Mouse (Mus musculus): ENCODE measurements around the gene Tgtp2. TPM values are rescaled to one million over a fixed set of nuclear protein-coding genes. Genes with fewer than 3 reads are reported as not detected.

Tgtp2 gene
- polyA plus RNA-seq, 1 experiment from 2014 or later, result not detected

- peaks cover 8% of the 10 kb centered on the region for H3K4me1 ChIP-seq (replicated peaks)
Observed at GRCm38 (mm10) chr11:49092053-49092586, 28.1 kb upstream of the Tgtp2 start.

GRCm38 (mm10) chr11:49091171-49091570 lies 27.2 kb upstream of the Tgtp2 start:
- Histone ChIP-seq H3K36me3 (no peaks in the 10 kb centered on the region), H3K27me3 (ENCODE audit: insufficient read depth, poor library complexity, severe bottlenecking) (no peaks in the 10 kb centered on the region), H3K4me1 (replicated peaks) (peaks cover 8% of the 10 kb centered on the region), H3K27ac (no peak overlapping the region), H3K9me3 (no peaks in the 10 kb centered on the region), H3K4me3 (no peak overlapping the region)
- DNase-seq (ENCODE audit: low spot score), result no peak
- WGBS, result 83% methylated on average over 4 of the region's 4 CpGs

More at GRCm38 (mm10) chr11:49092053-49092586, 28.1 kb upstream of the Tgtp2 start:
- 95% methylated on average over 1 of the region's 1 CpGs for WGBS
- Histone ChIP-seq H3K4me3 (no peak overlapping the region), H3K27me3 (ENCODE audit: insufficient read depth, poor library complexity, severe bottlenecking) (no peaks in the 10 kb centered on the region), H3K9me3 (no peaks in the 10 kb centered on the region), H3K36me3 (no peaks in the 10 kb centered on the region), H3K27ac (no peak overlapping the region)
- DNase-seq (ENCODE audit: low spot score), result no peak

GRCm38 (mm10) chr11:49090551-49090950 lies 26.5 kb upstream of the Tgtp2 start:
- no peaks in the 10 kb centered on the region for H3K9me3 ChIP-seq
- H3K4me1 ChIP-seq (replicated peaks), result peaks cover 8% of the 10 kb centered on the region
- 94% methylated on average over 5 of the region's 5 CpGs for WGBS
- no peak overlapping the region for H3K4me3 ChIP-seq
- no peak for DNase-seq (ENCODE audit: low spot score)
- H3K27ac ChIP-seq, result no peak overlapping the region
- no peaks in the 10 kb centered on the region for H3K36me3 ChIP-seq
- H3K27me3 ChIP-seq (ENCODE audit: insufficient read depth, poor library complexity, severe bottlenecking), result no peaks in the 10 kb centered on the region

- Histone ChIP-seq H3K36me3 (no peaks in the 10 kb centered on the region), H3K4me1 (replicated peaks) (peaks cover 8% of the 10 kb centered on the region), H3K9me3 (no peaks in the 10 kb centered on the region), H3K27me3 (ENCODE audit: insufficient read depth, poor library complexity, severe bottlenecking) (no peaks in the 10 kb centered on the region), H3K4me3 (no peak overlapping the region), H3K27ac (no peak overlapping the region)
- DNase-seq (ENCODE audit: low spot score), result no peak
- 92% methylated on average over 3 of the region's 3 CpGs for WGBS
Observed at GRCm38 (mm10) chr11:49089735-49090507, 25.9 kb upstream of the Tgtp2 start.

- 84% methylated on average over 5 of the region's 5 CpGs for WGBS
- DNase-seq (ENCODE audit: low spot score), result no peak
- no peaks in the 10 kb centered on the region for H3K9me3 ChIP-seq
- no peak overlapping the region for H3K4me3 ChIP-seq
- peaks cover 8% of the 10 kb centered on the region for H3K4me1 ChIP-seq (replicated peaks)
- H3K36me3 ChIP-seq, result no peaks in the 10 kb centered on the region
- no peak overlapping the region for H3K27ac ChIP-seq
- H3K27me3 ChIP-seq (ENCODE audit: insufficient read depth, poor library complexity, severe bottlenecking), result no peaks in the 10 kb centered on the region
Observed at GRCm38 (mm10) chr11:49088990-49089652, 25.1 kb upstream of the Tgtp2 start.

- H3K27me3 ChIP-seq (ENCODE audit: insufficient read depth, poor library complexity, severe bottlenecking), result no peaks in the 10 kb centered on the region
- H3K4me1 ChIP-seq (replicated peaks), result peaks cover 8% of the 10 kb centered on the region
- peak; percentile 19 for DNase-seq (ENCODE audit: low spot score)
- 40% methylated on average over 22 of the region's 22 CpGs for WGBS
- H3K9me3 ChIP-seq, result no peaks in the 10 kb centered on the region
- H3K36me3 ChIP-seq, result no peaks in the 10 kb centered on the region
- no peak overlapping the region for H3K4me3 ChIP-seq
- H3K27ac ChIP-seq, result no peak overlapping the region
Observed at GRCm38 (mm10) chr11:49087830-49088616, 24.0 kb upstream of the Tgtp2 start.

GRCm38 (mm10) chr11:49086858-49087361 lies 22.9 kb upstream of the Tgtp2 start:
- DNase-seq (ENCODE audit: low spot score), result no peak
- WGBS, result 86% methylated on average over 6 of the region's 6 CpGs
- no peaks in the 10 kb centered on the region for H3K9me3 ChIP-seq
- no peaks in the 10 kb centered on the region for H3K27me3 ChIP-seq (ENCODE audit: insufficient read depth, poor library complexity, severe bottlenecking)
- no peak overlapping the region for H3K27ac ChIP-seq
- no peak overlapping the region for H3K4me3 ChIP-seq
- H3K4me1 ChIP-seq (replicated peaks), result peaks cover 8% of the 10 kb centered on the region
- no peaks in the 10 kb centered on the region for H3K36me3 ChIP-seq

- Histone ChIP-seq H3K27ac (no peak overlapping the region), H3K4me3 (no peak overlapping the region), H3K27me3 (ENCODE audit: insufficient read depth, poor library complexity, severe bottlenecking) (no peaks in the 10 kb centered on the region), H3K9me3 (no peaks in the 10 kb centered on the region), H3K4me1 (replicated peaks) (peaks cover 8% of the 10 kb centered on the region), H3K36me3 (no peaks in the 10 kb centered on the region)
- WGBS, result 47% methylated on average over 3 of the region's 3 CpGs
- no peak for DNase-seq (ENCODE audit: low spot score)
Observed at GRCm38 (mm10) chr11:49084875-49085274, 20.9 kb upstream of the Tgtp2 start.

GRCm38 (mm10) chr11:49084385-49084784 lies 20.4 kb upstream of the Tgtp2 start:
- no peak overlapping the region for H3K27ac ChIP-seq
- H3K36me3 ChIP-seq, result no peaks in the 10 kb centered on the region
- H3K9me3 ChIP-seq, result no peaks in the 10 kb centered on the region
- H3K27me3 ChIP-seq (ENCODE audit: insufficient read depth, poor library complexity, severe bottlenecking), result no peaks in the 10 kb centered on the region
- no peak for DNase-seq (ENCODE audit: low spot score)
- peaks cover 8% of the 10 kb centered on the region for H3K4me1 ChIP-seq (replicated peaks)
- WGBS, result 85% methylated on average over 1 of the region's 1 CpGs
- no peak overlapping the region for H3K4me3 ChIP-seq

GRCm38 (mm10) chr11:49083808-49084207 lies 19.8 kb upstream of the Tgtp2 start:
- Histone ChIP-seq H3K36me3 (no peaks in the 10 kb centered on the region), H3K9me3 (no peaks in the 10 kb centered on the region), H3K4me3 (no peak overlapping the region), H3K4me1 (replicated peaks) (peaks cover 8% of the 10 kb centered on the region), H3K27ac (no peak overlapping the region), H3K27me3 (ENCODE audit: insufficient read depth, poor library complexity, severe bottlenecking) (no peaks in the 10 kb centered on the region)
- WGBS, result 83% methylated on average over 3 of the region's 3 CpGs
- DNase-seq (ENCODE audit: low spot score), result no peak

GRCm38 (mm10) chr11:49083146-49083545 lies 19.1 kb upstream of the Tgtp2 start:
- no peaks in the 10 kb centered on the region for H3K9me3 ChIP-seq
- 91% methylated on average over 1 of the region's 1 CpGs for WGBS

GRCm38 (mm10) chr11:49081886-49082285 lies 17.9 kb upstream of the Tgtp2 start:
- no peak overlapping the region for H3K27ac ChIP-seq
- no peak overlapping the region for H3K4me3 ChIP-seq
- H3K9me3 ChIP-seq, result no peaks in the 10 kb centered on the region
- DNase-seq (ENCODE audit: low spot score), result no peak
- no peaks in the 10 kb centered on the region for H3K27me3 ChIP-seq (ENCODE audit: insufficient read depth, poor library complexity, severe bottlenecking)
- H3K4me1 ChIP-seq (replicated peaks), result no peaks in the 10 kb centered on the region
- H3K36me3 ChIP-seq, result no peaks in the 10 kb centered on the region
- 82% methylated on average over 3 of the region's 3 CpGs for WGBS

More at GRCm38 (mm10) chr11:49083146-49083545, 19.1 kb upstream of the Tgtp2 start:
- no peak overlapping the region for H3K4me3 ChIP-seq
- no peaks in the 10 kb centered on the region for H3K27me3 ChIP-seq (ENCODE audit: insufficient read depth, poor library complexity, severe bottlenecking)
- no peak overlapping the region for H3K27ac ChIP-seq
- no peaks in the 10 kb centered on the region for H3K36me3 ChIP-seq
- DNase-seq (ENCODE audit: low spot score), result no peak
- H3K4me1 ChIP-seq (replicated peaks), result peaks cover 4% of the 10 kb centered on the region

All from hindbrain, embryonic 10.5 days (tissue).